Mouse (Mus musculus) retina, postnatal 1 day (tissue): ENCODE data around the gene Phtf2.
"Not testable (repeated sequence)": the region's sequence is repeated elsewhere in the genome, so short reads cannot be mapped to it uniquely, and the experiment has no call there.

Experiments used
- DNase-seq: peaks from one replicate; pipeline ENCODE4 v3.0.0-alpha.2; 2012

Phtf2 gene

DNA sequence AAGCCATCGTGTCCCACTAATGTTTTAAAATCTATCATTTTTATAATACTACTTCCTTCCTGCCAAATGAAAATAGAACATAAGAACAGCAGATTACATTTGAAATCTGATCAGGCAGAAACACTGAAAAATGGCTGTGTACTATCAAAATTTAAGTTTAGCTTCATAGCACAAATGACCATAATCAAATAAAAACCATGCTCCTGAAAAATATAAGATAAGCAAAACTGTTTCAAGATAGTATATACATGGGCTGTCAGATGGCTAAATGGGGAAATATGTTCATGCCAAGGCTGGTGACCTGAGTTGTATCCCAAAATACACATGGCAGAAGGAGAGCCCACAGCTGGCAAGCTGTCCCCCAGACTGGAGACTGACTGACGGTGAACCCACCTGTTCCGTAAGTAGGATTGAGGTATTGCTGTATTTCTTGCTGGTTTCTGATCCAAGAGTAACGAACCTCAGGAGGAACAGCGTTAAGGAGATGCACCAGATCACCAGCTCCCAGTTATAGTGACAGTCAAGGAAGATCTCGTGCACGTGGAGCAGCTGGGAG, 116.5 kb downstream of the Phtf2 start:
- no peak for DNase-seq

DNA sequence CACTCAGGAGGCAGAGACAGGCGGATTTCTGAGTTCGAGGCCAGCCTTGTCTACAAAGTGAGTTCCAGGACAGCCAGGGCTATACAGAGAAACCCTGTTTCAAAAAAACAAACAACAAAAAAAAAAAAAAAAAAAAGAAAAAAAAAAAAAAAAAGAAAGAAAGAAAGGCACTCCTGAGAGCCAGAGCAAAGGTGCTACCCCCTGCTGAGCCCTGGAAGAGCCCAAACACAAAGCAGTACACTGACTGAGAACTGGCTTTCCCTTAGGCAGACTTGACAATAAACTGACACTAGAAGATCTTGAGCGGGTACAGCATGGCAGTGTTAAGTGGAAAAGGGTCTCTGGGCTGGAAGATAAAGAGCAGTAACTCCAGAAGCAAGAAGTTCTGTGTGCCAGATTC, 119.5 kb downstream of the Phtf2 start:
- not testable (repeated sequence) for DNase-seq

DNA sequence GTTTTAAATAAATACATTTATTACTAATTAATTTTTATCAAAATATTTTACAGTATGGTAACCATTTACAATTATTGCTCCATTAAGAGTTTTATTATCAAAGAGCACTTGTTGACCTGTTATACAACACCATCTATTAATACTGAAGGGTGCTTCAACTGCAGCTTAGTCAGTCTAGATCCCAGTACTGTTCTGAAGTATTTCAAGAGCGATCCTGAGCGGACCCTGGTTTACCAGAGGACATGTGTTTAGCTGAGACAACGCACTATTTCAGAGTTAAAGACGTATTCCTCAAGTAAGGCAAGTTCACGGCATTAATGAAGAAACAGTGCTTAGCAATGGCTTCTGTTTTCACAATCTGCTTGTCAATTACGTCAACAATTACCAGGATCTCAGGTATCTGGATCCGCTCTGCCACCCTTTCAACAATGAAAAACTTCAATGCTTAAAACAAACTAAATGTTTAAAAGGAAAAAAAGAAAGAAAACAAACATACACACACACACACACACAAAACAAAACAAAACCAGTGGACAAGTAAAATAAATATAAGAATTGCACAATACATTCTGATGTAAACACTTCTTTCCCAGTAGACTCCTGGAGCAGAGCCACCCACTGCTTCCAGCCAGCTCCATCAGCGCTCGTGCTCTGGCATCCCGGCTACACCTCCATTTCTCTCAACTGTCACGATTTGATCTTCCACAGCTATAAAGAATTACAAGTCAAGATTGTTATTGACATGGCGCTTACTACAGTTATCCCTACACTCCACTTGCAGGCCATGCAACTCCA, 121.4 kb downstream of the Phtf2 start:
- no peak for DNase-seq

DNA sequence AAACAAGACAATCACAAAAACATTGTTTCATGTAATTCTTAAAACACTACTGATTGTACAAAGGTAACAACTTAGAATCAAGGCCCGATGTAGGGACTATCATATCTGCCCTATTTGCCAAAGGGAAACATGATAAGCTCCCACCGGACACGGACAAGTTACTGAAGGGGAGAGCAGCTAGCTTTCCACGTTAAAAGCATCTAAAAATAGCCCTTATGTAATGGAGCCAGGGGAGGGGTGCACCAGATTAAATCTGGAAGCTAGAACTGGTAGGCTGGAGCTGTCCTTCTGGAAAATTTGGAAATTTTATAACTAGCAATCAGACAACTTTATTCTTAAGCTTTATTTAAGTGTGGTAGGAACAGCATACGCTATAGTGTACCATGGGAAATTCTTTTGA, 122.2 kb downstream of the Phtf2 start:
- DNase-seq = no peak

DNA sequence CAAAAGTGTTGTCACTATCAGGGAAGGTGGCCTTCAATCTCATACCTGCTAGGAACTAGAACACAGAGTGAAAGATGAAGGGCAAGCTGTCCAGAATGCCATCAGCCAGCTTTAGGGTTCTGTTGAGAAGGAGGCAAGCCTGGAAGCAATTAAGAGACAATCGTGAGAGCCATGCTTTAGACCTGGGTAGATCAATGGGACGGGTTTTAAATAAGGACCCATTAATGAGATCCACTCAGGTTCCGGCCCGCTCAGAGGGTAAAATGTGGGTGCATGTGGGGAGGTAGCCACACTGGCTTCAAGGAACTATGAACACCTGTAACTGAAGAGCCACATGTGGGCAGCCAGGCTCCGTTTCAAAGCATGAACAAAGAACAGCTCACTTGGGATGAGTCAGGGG, 128.0 kb downstream of the Phtf2 start:
- no peak for DNase-seq

DNA sequence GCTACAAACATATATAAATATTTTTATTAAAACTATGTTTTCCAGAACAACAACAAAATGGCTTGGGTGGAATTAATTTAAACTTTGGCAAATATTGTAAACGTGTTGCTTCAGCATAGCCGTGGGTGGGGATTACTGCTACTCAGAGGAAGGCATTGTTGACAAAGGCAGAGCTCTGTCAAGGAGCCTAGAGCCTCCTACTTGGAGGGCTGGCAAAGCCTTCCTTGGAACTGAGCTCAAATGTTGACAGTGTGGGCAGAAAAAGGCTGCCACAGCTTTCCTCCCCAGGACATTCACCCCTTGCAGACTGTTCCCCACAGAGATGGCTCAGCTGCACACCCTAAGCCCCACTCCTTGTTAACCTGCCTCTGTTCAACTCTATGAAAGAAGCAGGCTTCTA, 128.8 kb downstream of the Phtf2 start:
- no peak for DNase-seq

DNA sequence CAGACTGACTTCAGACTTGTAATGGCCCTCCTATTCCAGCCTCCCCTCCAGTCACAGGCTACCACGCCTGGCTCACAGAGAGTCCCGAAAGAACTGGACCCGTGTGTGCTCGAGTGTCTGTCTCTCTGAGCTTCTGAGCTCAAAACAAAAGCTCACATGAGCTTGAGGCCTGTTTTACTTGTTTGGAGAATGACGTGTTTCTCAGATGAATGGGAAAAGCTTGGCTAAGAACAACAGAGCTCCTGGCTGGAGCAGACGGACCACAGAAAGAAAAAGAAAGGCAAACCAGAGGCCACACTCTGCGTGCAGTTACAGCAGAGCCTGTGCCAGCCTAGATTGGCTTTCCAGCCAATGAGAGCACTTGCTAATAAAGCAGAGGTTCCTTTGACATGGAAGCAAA, 130.2 kb downstream of the Phtf2 start:
- DNase-seq = no peak

DNA sequence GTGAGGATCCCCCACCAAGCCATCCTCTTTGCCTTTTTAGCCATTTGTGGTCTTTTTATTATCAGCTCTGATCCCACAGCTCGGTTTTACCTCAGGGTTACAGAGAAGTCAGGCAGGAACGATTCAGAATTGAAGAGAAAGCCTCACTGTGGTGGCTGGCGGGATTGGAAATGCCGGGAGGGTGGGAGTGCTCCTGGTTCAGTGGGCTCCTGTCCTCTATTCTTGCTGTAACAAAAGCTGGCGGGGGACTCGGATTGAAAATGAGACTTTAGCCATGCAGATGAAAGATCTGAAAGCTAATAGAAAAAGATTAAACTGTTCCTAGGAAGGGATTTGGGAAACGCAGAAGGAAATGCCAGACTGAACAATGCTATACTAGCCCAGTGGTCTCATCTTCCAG, 130.9 kb downstream of the Phtf2 start:
- no peak for DNase-seq

DNA sequence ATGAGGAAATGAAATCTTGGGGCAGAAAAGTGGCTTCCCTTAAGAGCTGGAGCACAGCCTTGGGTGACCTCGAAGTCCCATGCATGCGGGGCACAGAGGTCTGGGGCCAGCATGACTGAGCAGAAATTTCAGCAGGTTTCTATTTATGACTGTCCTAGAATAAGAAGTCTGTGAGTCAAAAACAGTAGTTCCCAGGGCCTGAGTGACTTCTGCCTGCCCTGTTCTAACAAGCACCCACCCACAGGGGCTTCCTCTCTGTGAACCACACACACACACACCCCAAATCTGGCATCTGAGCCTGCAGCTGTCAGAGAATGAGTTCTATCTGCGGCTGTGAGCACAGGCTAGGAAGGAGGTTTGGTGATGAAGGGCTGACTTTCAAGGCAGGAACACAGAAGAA, 132.4 kb downstream of the Phtf2 start:
- DNase-seq = no peak

DNA sequence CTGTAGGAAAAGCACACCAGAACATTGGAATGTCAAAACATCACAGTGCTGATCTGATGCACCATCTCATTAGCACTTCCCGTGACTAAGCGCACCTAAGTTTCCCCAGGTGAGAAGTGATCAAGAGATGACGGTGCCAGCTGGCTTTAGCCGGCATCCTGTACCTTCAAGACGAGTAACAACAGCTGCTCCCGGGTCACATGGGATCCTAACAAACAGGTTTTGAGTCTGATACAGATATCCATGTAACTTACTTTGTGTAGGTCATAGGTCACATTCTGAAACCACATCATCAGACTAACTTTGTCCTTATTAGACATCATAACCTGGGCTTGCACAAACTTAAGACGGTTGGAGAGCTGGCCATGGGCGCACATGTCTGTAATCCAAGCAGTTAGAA, 133.1 kb downstream of the Phtf2 start:
- no peak for DNase-seq

DNA sequence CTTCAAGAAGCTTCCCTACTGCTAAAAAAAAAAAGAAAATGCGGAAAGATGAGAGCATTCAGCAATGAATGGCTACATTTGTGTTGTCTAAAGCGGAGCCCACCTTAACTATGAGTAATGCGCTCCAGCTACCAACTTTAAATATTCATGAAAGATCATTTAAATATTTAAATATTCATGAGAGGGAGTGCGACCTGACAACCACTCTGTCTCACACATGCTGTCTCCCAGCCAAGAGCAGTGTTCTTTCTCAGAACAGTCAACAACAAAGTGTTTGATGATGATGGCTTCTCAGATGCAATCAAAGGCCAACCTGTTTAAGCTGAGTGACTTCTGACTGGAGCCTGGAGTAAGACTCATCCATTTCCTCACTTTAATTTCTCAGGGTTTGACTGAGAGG, 133.8 kb downstream of the Phtf2 start:
- DNase-seq = no peak

DNA sequence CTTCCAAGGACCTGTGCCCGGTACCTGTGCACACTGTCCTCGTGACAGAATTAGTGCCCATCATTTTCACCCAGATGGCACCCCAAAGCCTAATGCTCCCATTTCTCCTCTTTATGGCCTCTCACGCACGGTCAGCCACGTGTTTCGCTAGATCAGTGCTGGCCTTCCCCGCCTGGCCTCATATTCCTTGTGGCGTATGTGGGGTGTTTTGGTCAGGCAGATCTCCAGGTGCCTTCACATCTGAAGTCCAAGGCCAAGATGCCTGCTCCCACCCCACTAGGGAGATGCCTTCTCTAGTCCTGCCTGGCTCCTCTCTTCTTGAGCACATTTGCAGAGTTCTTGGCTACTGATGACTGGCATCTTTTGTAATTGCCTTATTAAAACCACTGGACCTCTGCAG, 140.0 kb downstream of the Phtf2 start:
- no peak for DNase-seq

DNA sequence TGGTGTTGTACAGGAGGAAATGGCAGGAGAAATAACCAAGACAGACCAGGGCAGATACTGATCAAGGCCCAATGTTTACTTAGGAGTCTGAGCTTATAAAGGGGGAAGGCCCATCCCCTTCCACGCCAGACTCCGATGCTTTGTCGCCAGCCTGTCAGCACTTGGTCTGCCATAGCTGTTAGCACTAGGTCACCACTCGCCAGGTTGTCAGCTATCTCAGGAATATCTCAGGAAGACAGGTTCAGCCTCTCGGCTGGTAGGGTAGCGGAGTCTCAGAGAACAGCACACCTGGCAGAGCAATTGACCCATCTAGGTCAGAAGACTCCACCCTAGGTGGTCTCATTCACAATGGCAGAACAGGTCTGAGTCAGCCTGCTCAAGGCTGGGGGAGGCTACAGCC, 140.7 kb downstream of the Phtf2 start:
- no peak for DNase-seq

DNA sequence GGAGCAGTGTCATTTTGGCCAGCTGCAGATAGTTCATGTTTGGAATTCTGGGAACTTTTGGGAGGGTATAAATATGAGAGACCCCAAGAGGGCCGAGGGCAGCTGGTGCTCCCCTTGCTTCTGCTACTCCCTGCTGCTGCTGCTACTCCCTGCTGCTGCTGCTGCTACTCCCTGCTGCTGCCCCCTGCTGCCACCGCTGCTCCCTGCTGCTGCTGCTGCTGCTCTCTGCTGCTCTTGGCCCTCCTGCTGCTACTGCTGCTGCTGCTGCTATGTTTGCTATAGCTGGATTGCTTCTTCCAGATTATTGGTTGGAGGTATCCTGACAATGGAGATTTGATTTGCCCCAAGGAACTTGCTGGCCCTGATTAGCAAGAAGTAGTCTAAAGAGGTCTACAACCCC, 143.1 kb downstream of the Phtf2 start:
- DNase-seq = no peak

DNA sequence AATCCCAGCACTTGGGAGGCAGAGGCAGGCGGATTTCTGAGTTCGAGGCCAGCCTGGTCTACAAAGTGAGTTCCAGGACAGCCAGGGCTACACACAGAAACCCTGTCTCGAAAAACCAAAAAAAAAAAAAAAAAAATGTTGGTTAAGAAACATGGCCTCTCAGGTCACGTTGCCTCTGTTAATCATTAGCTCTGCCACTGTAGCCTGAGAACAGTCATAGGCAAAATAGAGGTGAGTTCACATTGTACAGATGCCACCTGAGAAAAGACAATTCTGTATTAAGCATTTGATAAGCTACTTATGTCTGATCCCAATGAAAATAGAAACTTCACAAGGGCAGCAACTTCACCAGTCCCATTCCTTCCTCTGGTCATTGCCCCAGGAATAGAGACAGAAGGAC, 158.7 kb downstream of the Phtf2 start:
- DNase-seq = not testable (repeated sequence)

DNA sequence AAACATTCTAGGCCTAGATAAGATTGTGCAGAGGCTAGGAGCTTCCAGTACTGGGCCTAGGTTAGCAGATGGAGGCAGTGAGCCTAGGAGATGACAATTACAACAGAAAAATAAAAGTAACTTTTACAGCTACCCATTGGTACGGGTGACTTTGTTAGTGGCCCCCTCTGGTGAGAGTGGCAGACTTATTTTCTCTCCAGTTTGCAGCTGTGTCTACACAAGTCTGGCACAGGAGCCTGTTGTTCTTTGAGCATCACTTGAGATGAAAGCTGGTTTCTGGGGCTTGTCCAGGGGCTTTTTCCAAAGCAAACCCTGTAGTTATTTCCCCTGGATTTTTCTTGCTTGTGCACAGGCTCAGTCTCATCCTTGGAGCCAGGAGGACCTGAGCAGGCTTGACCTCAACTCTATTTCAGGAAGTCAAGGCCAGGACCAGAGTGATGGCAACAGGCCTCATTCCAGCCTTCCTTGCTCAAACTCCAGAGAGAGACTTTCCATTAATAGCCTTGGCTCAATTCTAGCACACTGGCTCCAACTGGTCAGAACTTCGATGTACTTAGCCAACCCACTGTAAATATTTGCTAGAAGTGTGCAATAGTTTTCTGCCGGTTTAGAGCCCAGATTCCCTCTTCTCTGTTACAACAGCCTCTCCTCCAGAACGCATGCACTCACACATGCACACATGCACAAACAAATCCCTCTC, 161.6 kb downstream of the Phtf2 start:
- DNase-seq = no peak

DNA sequence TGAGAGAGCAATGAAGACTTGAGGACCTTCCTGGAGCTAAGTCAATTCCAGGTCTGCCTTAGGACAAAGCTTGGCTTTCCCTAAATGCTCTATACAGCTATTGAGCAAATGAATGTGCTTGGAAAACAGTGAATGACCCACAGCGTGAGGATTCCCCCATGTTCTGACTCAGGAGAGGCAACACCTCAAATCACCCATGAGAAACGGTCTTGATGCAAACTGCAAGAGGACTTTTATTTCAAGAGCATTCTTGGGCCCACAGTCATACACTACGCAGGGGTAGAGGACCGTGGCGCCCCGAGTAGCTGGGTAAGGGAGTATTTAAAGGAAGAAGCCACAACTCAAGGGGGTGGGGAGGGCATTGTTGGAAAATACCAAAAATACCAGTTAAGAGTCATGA, 165.9 kb downstream of the Phtf2 start:
- DNase-seq = not testable (repeated sequence)

DNA sequence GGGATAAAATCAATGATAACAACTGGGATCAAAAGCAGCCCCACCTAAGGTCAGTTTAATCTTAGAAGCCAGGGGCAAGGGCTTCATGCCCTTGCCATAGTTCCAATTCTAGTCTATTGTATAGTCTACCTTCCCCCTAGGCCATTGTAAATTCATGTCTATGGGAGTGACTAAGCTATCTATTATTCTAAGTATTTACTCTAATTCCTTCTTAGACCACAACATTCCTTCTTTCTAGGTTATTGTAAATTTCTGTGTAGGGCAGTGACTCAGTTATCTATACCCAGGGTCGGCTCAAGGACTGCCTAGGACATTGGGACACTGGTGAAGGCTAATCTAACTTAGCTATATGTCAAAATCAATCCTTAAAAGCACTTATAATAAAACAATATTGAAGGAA, 167.3 kb downstream of the Phtf2 start:
- DNase-seq = not testable (repeated sequence)

DNA sequence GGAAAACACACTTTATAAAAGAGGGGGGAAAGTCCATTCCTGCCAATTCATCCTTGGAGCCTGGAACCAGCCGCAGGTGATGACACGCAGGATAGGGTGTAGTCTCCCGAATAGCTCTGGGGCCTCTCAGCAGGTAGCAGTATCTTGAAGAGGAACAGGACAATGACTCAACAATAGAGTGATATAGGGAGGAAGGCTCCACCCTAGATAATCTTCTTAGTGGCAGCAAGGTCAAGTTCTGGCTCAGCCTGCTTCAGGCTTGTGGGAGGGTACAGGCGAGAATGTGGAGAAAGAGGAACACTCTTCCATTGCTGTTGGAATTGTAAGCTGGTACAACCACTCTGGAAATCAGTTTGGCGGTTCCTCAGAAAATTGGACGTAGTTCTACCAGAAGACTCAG, 171.1 kb downstream of the Phtf2 start:
- not testable (repeated sequence) for DNase-seq
